Mouse (Mus musculus) MEL-GATA-1-ER (cell line): Measurements from ENCODE around the gene 1700008O03Rik.

Source experiments
- DNase-seq: peaks from one replicate; pipeline ENCODE4 v3.0.0-alpha.2; 2012; ENCODE audit warnings: low read depth; ENCODE audit errors: extremely low read depth

1700008O03Rik gene

DNA sequence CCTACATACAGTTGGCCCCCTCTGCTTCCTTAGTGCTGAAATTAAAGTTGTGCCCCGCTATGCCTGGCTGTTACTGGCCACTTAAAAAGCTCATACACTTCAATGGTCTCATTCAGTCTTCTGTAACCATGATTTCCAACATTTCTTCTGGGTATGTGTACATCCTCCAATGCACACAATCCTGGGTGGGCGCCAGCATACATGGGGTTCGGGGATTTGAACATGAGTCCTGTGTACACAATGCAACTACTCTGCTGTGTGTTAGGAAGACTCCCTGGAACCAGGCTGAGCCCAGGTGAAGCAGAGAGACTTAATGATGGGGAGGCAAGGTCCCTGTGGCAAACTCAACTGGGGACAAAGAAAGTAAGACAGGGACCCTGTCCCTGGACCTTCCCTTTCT, 9.8 kb downstream of the 1700008O03Rik start:
- no peak for DNase-seq

DNA sequence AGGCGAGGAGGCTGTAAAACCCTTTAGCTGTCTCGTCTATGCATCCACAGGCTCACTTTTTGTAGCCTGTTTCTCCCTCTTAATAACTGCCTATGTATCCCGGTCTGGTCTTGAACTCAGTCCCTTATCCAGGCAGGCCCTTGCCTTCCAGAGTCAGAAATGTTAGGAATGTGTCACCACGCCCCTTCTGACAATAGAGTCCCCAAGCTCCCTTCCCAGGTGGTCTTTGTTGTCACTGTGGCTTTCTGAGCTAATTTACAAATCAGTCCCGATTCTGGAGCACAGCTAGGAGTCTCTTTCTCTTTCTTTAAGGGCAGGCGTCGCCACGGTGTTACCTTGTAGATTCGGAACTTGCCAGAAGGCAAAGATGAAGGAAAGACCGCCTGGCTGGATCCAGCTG, 10.4 kb downstream of the 1700008O03Rik start:
- DNase-seq: no peak

DNA sequence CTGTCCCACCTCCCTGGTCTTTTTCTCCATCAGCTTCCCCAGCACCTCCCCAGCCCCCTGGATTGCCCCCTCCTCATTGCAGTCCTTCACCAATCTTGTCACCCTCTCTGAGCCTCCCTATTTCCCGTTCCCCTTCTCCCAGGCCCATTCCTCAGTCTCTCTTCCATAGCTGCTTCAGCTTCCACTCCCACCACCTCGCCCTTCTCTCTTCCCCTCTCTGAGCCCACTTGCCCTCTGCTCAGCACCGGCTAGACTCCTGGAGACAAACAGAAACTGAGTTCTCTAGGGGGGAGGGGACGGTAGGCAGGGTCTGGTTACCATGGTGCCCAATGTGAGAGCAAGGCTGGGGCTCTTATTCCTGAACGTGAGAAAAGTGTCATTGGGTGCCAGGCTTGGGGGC, 10.9 kb downstream of the 1700008O03Rik start:
- DNase-seq: no peak

DNA sequence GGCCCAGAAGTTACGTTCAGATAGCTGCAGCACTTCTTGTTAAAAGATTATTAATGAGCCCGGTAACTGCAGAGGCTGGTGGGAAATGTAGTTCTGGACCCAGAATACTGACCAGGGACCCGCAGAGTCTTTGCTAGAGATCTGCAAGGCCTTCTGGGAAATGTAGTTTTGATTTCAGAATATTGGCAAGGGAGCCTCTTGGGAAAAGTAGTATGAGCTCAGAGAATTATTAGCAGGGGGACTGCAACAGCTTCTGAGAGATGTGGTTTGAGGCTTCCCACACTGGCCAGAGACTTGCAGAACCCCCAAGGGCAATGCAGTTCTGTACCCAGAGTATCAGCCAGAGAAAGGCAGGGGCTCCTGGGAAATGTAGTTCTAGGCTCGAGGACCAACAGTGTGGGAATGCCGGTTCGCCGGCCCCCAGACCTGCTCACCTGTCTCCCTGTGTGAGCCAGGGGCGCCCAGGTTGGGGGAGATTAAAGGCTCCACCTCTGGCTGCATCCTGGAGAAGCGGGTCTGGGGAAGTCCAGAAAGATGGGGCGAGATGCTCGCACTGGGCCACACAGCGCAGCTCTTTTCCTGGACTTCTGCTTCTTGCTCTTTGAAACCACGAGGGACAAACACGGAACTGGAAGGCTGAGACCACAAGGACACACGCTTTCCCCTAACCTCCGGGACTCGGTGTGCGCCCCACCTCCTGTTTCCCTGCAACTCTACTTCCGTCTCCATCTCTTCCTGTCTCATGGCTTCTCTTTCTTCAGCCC, 11.5 kb downstream of the 1700008O03Rik start:
- peak; percentile 96 for DNase-seq

DNA sequence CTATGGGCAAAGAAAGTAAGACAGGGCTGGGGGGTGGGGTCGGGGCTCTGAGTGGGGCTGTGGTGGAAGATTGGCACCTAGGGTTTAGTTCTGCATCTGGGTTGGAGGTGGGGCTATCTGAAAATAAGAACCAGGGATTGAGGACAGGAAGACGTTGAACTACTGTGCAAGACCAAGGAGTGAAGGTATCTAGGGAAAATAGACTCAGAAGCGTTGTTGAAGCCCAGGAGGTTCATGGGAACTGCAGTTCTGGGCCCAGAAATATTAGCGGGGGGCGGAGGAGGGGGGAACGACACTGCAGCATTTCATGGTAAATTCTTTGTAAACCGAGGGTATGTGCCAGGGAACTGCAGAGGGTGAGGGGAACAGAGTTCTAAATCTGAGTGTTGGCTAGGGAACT, 12.2 kb downstream of the 1700008O03Rik start:
- no peak for DNase-seq

DNA sequence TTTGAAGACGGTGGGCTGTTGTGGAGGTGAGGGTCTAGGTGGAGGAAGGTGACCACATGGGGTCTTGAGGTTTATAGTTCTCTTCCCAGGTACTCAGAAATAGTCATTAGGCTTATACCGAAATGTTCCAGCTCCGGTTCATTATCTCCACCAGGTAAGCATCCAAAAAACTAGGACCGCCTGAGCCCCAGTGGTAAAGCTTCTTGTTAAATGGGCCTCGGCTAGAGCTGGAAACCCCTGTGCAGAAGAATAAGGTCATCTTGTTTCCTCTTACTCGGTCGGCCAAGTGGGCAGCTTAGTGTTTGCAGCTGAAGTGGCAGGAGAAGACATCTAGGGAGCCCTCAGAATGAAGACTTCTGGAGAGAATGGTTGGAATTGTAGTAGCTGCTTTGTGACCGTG, 12.9 kb downstream of the 1700008O03Rik start:
- DNase-seq: no peak

DNA sequence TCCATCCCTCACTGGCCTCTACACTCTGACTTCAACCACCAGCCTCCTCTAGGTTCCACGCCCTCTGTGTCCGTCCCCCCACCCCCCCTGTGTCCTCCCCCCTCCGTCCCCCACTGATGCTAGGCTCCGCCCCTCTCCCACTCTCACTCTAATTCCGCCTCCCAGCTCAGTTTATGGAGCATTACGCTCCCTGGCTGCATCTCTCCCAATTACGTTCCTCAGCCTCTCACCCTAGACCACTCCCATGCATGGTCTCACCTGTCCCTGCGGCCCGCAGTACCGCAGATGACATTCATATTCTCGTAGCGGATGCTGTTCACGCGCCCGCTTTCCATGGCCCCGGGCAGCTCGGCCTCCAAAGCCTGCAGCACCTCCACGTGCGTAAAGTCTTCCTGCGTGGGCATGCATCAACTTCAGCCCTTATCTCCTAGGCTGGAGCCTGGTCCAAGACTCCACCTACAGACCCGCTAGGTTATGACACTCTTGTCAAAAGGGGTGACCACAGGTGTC, 24.8 kb downstream of the 1700008O03Rik start:
- no peak for DNase-seq

DNA sequence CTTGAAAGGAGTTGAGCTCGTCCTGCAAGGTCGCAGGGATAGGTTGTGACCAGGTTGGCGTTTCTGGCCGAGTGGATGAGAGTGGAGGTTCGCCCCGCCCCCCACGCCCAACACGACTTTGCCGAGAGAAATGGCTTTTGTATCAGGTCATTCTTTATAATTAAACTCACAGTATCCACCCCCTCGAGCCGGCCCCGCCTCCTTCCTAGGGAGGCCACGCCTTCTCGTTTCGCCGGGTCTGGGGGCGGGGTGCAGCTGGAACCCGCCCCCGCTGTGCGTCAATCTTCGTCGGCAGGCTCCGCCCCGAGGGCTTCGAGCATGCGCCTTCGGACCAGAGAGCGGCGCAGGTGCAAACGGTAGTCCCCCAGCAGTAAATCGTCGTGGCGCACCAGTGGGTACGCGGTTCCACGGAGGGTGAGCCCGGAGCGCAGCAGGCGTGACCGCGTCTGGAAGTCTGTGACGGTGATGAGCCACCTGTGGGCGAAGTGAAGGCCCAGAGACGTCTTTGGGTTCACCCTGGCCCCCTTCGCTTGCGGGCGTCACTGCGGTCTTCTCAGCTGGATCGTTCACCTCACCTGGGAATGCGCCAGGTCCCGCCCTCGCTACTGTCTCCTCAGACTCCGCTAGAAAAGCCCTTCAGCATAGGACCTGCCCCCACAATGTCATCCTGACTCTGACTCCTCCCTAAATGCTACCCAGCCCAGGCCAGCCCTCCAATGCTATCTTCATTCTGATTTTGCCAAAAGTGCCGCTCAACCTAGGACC, 25.5 kb downstream of the 1700008O03Rik start:
- DNase-seq: peak; percentile 83

DNA sequence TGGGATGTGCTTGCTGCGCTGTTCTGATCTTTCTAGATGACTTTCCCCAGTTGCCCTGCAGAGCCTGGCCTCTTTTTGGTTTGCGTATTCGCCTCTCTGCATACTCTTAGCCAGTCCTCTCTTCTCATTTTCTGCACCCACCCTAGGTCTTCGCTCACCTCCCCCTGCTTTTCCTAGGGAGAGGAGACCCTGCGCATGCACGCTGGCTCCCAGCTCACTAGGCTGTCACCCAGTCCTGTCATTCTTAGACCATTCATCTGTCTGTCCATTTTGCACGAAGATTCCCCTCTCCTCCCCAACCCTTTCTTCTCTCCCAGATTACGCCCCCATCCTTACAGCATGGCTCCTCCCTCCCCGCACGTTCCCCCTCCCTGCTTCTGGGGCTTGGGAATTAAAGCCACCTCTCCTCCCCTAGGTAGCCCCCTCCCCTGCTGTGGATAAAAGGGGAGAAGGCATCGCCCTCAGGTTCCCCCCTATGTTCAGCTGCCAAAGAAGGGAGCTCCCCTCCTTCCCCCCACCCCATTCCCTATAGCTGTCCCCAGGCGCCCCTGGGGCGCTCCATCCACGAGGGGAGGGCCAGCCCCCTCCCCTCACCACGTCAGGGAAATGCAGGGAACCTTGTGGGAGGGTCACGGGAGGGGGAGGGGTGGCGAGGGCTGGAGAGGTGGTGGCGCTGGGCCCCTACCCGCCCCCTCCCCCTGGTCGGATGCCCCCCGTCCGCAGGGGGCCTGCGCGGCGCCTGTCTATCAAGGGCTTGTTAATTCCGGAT, 26.6 kb downstream of the 1700008O03Rik start:
- DNase-seq: no peak

DNA sequence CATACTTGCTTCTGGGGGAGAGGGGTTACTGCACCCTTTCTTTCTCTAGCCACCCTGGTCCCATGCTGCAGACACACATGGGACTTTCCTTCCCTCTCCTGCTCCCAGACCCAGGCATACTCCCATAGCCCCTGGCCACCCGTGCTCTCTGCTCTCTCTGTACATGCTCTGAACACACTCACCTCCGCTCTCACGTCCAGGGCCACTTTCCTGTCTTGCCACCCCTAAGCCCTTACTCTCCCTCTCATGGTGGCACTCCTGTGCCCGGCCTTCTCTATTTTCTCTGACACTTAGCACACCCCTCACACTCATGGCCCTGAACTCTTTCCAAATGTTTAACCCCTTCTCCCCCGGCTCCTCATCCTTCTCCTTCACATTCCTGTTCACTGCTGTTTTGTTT, 27.6 kb downstream of the 1700008O03Rik start:
- no peak for DNase-seq

DNA sequence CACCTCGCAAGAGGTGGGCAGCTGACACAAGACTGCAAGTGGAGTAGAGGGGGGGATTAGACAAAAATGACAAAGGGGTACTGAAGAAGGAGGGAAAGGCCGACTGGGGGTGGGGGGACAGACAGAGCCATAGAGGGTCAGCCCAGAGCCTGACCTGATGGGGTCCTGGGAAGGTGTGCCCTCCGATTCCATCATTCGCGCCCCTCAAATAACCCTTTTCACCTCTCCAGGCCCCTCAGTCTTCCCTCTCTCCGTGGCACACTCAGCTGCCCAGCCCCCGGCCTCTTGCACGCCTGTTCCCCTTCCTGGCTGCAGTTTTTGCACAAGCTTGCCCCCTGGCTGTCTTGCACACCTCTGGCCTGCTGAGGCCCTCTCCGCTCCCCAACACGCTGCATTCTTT, 28.1 kb downstream of the 1700008O03Rik start:
- no peak for DNase-seq

DNA sequence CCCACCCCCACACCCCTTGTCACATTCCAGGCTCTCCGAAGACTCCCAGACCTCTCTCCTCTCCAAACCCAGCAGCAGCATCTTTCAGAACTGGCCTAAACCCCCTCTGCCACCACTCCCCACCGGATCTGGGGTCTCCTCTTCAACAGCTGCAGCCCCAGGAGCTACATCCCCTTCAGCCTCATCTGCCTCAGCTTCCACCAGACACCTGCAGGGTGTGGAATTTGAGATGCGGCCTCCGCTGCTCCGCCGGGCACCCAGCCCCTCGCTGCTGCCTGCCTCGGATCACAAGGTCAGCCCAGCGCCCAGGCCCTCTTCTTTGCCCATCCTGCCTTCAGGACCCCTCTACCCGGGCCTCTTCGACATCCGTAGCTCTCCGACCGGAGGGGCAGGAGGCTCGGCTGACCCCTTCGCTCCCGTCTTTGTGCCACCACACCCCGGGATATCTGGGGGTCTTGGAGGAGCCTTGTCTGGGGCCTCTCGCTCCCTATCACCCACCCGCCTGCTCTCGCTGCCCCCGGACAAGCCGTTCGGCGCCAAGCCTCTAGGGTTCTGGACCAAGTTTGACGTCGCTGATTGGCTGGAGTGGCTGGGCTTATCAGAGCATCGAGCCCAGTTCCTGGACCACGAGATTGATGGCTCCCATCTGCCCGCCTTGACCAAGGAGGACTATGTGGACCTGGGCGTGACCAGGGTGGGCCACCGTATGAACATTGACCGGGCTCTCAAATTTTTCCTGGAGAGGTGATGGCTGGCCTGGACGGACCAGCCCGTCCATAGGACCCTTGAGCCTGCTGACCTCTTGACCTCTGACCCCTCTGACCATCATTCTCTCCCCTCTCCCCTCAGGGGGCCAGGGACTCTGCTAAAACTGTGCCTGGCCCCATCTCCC, 28.8 kb downstream of the 1700008O03Rik start:
- no peak for DNase-seq

DNA sequence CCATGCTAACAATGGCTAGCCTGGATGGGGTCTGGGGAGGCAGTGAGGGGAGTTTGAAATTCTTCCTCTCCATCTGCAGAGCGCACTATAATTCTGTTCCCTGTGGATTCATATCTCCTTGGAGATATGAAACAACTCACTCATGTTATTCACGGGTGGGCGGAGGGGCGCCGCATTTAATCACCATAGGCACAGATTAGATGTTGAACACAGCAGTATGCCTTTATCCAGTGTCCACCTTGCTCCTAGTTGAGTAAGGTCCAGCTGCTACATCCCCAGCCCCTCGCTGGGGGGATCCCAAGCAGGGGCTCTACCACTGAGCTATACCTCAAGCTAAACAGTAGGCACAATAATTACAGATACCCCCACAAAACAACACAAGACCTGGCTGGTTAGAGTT, 30.2 kb downstream of the 1700008O03Rik start:
- no peak for DNase-seq

DNA sequence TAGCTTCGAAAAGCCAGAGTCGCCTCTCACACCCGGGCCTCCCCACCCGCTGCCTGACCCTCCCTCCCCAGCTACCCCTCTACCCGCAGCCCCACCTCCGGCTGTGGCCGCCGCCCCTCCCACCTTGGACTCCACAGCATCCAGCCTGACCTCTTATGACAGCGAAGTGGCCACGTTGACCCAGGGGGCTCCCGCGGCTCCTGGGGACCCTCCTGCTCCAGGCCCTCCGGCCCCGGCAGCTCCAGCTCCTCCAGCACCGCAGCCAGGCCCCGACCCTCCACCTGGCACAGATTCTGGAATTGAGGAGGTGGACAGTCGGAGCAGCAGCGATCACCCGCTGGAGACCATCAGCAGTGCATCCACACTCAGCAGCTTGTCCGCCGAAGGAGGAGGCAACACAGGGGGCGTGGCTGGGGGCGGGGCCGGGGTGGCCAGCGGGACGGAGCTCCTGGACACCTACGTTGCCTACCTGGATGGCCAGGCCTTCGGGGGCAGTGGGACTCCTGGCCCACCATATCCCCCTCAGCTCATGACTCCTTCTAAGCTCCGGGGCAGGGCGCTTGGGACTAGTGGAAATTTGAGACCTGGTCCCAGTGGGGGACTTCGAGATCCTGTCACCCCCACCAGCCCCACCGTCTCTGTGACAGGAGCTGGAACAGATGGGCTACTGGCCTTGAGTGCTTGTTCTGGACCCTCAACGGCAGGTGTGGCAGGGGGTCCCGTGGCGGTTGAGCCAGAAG, 31.8 kb downstream of the 1700008O03Rik start:
- DNase-seq: no peak

DNA sequence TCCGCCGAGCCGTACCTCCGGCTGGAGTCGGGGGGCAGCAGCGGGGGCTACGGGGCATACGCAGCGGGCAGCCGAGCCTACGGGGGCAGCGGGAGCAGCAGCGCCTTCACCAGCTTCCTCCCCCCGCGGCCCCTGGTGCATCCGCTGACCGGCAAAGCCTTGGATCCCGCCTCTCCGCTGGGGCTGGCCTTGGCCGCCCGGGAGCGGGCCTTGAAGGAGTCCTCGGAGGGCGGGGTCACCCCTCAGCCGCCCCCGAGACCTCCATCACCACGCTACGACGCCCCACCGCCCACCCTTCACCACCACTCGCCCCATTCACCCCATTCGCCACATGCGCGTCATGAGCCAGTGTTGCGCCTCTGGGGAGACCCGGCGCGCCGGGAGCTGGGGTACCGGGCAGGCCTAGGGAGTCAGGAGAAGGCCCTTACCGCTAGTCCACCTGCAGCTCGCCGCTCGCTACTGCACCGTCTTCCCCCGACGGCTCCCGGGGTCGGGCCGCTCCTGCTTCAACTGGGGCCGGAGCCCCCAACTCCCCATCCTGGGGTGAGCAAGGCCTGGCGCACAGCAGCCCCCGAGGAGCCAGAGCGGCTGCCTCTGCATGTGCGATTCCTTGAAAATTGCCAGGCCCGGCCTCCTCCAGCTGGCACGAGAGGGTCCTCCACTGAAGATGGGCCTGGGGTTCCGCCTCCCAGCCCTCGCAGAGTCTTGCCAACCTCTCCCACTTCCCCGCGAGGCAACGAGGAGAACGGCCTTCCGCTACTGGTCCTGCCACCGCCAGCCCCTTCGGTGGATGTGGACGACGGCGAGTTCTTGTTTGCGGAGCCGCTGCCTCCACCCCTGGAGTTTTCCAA, 32.6 kb downstream of the 1700008O03Rik start:
- no peak for DNase-seq

DNA sequence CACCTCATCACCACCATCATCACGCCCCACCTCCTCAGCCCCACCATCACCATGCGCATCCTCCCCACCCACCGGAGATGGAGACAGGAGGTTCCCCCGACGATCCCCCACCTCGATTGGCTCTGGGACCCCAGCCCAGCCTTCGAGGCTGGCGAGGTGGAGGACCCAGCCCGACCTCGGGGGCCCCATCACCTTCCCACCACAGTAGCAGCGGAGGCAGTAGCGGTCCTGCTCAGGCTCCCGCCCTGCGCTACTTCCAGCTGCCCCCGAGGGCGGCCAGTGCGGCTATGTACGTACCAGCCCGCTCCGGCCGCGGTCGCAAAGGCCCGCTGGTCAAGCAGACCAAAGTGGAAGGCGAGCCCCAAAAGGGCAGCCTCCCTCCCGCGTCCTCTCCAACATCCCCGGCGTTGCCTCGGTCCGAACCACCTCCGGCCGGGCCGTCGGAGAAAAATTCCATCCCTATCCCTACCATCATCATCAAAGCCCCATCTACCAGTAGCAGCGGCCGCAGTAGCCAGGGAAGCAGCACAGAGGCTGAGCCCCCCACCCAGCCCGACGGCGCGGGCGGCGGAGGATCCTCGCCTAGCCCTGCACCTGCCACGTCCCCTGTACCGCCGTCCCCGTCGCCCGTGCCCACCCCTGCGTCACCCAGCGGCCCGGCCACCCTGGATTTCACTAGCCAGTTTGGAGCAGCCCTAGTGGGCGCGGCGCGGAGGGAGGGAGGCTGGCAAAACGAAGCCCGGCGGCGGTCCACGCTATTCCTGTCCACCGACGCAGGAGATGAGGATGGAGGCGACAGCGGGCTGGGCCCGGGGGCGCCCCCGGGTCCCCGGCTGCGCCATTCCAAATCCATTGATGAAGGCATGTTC, 33.5 kb downstream of the 1700008O03Rik start:
- DNase-seq: no peak

DNA sequence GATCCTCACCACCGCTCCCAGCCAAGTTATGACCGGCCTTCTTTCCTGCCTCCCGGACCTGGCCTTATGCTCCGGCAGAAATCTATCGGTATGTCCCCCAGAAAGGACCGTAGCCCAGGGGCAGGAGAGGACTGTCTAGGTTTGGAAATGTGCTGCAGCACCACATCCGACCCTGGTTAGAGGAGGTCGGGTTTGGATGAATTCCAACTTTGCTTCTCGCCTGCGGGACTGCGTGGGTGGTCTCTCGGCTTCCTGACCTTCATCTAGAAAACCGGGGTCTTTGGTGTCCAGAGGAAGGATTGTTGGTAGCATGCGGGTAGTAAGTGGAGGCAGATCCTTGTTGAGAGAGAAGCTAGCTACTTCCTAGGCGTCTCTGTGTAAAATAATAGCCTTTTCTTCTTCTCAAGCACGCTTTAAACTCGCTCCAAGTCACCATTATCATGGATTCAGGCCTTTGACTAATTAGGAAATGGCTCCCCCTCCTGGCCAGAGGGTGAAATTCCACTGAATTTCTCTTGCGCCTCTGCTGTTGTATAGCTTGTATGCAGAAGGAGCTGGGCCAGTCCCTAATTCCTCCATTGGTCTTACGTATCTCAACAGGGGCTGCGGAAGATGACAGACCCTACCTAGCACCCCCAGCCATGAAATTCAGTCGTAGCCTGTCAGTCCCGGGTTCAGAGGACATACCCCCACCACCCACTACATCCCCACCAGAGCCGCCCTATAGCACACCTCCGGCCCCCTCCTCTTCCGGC, 34.5 kb downstream of the 1700008O03Rik start:
- peak; percentile 76 for DNase-seq

DNA sequence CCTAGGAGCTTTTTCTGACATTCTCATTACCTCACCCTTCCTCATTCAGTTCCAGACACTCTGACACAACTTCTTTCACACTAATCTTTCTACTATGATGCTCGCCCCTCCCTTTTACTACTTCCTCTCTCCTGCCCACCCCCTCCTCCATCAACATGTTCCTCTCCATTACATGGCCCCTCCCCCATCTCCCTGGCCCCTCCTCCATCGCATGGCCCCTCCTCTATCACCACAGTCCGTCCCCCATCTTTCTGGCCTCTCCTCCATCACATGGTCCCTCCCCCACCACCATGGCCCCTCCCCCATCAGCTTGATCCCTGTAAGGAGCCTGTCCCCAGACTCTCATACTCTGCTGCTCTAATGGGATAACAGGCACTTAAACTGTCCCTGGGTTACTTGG, 36.6 kb downstream of the 1700008O03Rik start:
- peak; percentile 55 for DNase-seq
